Mouse (Mus musculus) cerebellum, postnatal 36 days (tissue): ENCODE results near the gene Grid2.
A peak's percentile ranks its signal among the peaks of the same experiment; 100 is the strongest.

Experiments
- DNase-seq, 2 experiments: peaks; one replicate each; pipeline ENCODE4 v3.0.0; 2021 to 2022; ENCODE audit warnings: mixed read lengths in 2 of 2

Grid2 gene

GRCm38 (mm10) chr6:64398413-64399098 is 1142.9 kb downstream of the Grid2 start:
- DNase-seq = no peak

- no peak for DNase-seq
Observed at GRCm38 (mm10) chr6:64427658-64428057, 1172.0 kb downstream of the Grid2 start.

- DNase-seq = no peak
Observed at GRCm38 (mm10) chr6:64428898-64429297, 1173.2 kb downstream of the Grid2 start.

GRCm38 (mm10) chr6:64448127-64448526 is 1192.5 kb downstream of the Grid2 start:
- DNase-seq = no peak

GRCm38 (mm10) chr6:64448864-64449355 is 1193.2 kb downstream of the Grid2 start:
- DNase-seq = no peak

GRCm38 (mm10) chr6:64450770-64451169 is 1195.1 kb downstream of the Grid2 start:
- no peak for DNase-seq

GRCm38 (mm10) chr6:64479884-64480283 is 1224.2 kb downstream of the Grid2 start:
- no peak for DNase-seq

GRCm38 (mm10) chr6:64480592-64480991 is 1224.9 kb downstream of the Grid2 start:
- no peak for DNase-seq

- DNase-seq = no peak
Observed at GRCm38 (mm10) chr6:64490313-64491067, 1234.8 kb downstream of the Grid2 start.

- DNase-seq = no peak
Observed at GRCm38 (mm10) chr6:64504394-64504793, 1248.7 kb downstream of the Grid2 start.

- DNase-seq = no peak
Observed at GRCm38 (mm10) chr6:64542168-64542567, 1286.5 kb downstream of the Grid2 start.

- no peak for DNase-seq
Observed at GRCm38 (mm10) chr6:64553645-64554044, 1298.0 kb downstream of the Grid2 start.

GRCm38 (mm10) chr6:64555220-64555619 is 1299.5 kb downstream of the Grid2 start:
- DNase-seq = peak in 1 of 2 experiments; percentile 13

- DNase-seq = peak; percentile 31 to 37
Observed at GRCm38 (mm10) chr6:64568599-64568998, 1312.9 kb downstream of the Grid2 start.

- DNase-seq = no peak
Observed at GRCm38 (mm10) chr6:64581338-64581737, 1325.7 kb downstream of the Grid2 start.

- no peak for DNase-seq
Observed at GRCm38 (mm10) chr6:64588487-64589205, 1333.0 kb downstream of the Grid2 start.

- DNase-seq = no peak
Observed at GRCm38 (mm10) chr6:64596261-64596660, 1340.6 kb downstream of the Grid2 start.

GRCm38 (mm10) chr6:64596835-64597234 is 1341.2 kb downstream of the Grid2 start:
- DNase-seq = no peak

- DNase-seq = no peak
Observed at GRCm38 (mm10) chr6:64598144-64598561, 1342.5 kb downstream of the Grid2 start.

GRCm38 (mm10) chr6:64605753-64606152 is 1350.1 kb downstream of the Grid2 start:
- DNase-seq = no peak

- no peak for DNase-seq
Observed at GRCm38 (mm10) chr6:64607041-64607440, 1351.4 kb downstream of the Grid2 start.

GRCm38 (mm10) chr6:64607942-64608341 is 1352.3 kb downstream of the Grid2 start:
- DNase-seq = peak; percentile 31 to 33

GRCm38 (mm10) chr6:64616843-64617242 is 1361.2 kb downstream of the Grid2 start:
- no peak for DNase-seq
